Mouse (Mus musculus) bone marrow, adult 2 months (tissue): ENCODE measurements around the gene Pepd.

Source experiments
- CTCF ChIP-seq: fragments of 200-500 bp; IDR thresholded peaks from 2 replicates; pipeline ENCODE4 v1.5.1; 2011; ENCODE audit warnings: low read length, control low read depth; ENCODE audit not compliant: control insufficient read depth, insufficient read depth
- POLR2A ChIP-seq: fragments of 200-500 bp; IDR thresholded peaks from 2 replicates; pipeline ENCODE4 v1.6.1; 2011; ENCODE audit warnings: low read depth, mild to moderate bottlenecking, control low read depth, low read length, borderline replicate concordance; ENCODE audit not compliant: control insufficient read depth

DNA sequence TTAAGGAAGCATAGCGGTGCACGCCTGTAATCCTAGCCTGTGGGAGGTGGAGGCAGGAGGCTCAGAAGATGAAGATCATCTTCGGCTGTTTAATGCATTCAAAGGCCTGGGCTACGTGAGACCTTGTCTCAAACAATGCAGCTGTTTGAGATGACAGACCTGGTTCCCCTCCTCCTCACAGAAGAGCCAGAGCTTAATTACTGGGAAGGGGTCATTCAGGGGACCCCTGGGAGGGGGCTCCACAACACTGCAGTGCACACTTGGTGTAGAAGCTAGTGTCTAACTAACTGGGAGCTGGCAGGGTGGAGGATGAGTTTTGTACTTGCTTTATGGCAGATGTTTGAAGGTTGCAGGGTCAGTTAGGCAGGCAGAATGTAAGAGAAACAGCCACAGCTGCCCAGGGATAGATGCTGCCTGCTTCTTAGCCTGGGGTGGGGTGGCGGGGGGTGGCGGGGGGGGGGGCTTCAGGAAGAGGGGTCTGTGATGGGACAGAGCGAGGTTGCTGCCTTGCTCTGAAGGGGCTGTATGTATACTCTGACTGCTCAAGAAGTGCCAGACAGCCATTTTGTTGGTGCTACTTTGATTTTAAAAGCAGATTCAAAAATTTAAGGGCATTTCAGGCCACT lies 26.6 kb downstream of the Pepd start:
- TF ChIP-seq POLR2A: no peak
- no peak for TF ChIP-seq CTCF
